Mouse (Mus musculus) heart, embryonic 10.5 days (tissue): ENCODE data around the gene Stk26. TPM values are rescaled to one million over a fixed set of nuclear protein-coding genes. Genes with fewer than 3 reads are reported as not detected.
A peak's percentile ranks its signal among the peaks of the same experiment; 100 is the strongest.

ENCODE experiments used
- DNase-seq: peaks from one replicate; pipeline ENCODE4 v3.0.0-alpha.2; 2017; ENCODE audit warnings: low spot score
- H3K27ac ChIP-seq: fragments of 300-500 bp; sonication (generic); 2 replicates; pipeline ENCODE4 v1.5.1; 2016; ENCODE audit warnings: mild to moderate bottlenecking
- H3K27me3 ChIP-seq: fragments of 300-500 bp; sonication (generic); 2 replicates; pipeline ENCODE4 v1.6.1; 2016; ENCODE audit warnings: mild to moderate bottlenecking; ENCODE audit not compliant: poor library complexity, insufficient read depth, severe bottlenecking
- H3K36me3 ChIP-seq: fragments of 300-500 bp; sonication (generic); 2 replicates; pipeline ENCODE4 v1.6.1; 2016; ENCODE audit warnings: mild to moderate bottlenecking, moderate library complexity
- H3K4me1 ChIP-seq: fragments of 300-500 bp; sonication (generic); 2 replicates; pipeline ENCODE4 v1.6.1; 2016; ENCODE audit warnings: mild to moderate bottlenecking
- H3K4me3 ChIP-seq: fragments of 300-500 bp; sonication (generic); 2 replicates; pipeline ENCODE4 v1.5.1; 2016; ENCODE audit warnings: mild to moderate bottlenecking, moderate library complexity
- H3K9me3 ChIP-seq: fragments of 300-500 bp; sonication (generic); 2 replicates; pipeline ENCODE4 v1.6.1; 2016; ENCODE audit warnings: mild to moderate bottlenecking, moderate library complexity
- WGBS: fragments of 180-500 bp; shearing (Covaris S2); methylation state at CpG from one replicate; pipeline ENCODE4 v1.1.7; 2016; 5-methylcytosine and 5-hydroxymethylcytosine counted together
- polyA plus RNA-seq: library from polyadenylated mRNA; unstranded; fragments of >200 nt; fragmentation: Nextera tagmentation; extraction: Ambion mirVana; gene quantifications from 2 replicates; pipeline ENCODE4 v1.2.1, GENCODE M21; 2016

Stk26 gene
- 12.8 and 16.9 TPM in 2 replicates for polyA plus RNA-seq

GRCm38 (mm10) chrX:50840847-50841560, at the start of gene Stk26:
Gene Stk26 (plus strand): TSS chrX:50841047.
- H3K36me3 ChIP-seq, result no peaks in the 10 kb centered on the region
- no peaks in the 10 kb centered on the region for H3K4me1 ChIP-seq
- peaks cover 10% of the 10 kb centered on the region; the same call in 1 of the 2 replicates for H3K27me3 ChIP-seq
- peak; percentile 79 for DNase-seq
- WGBS, result 21% methylated on average over 31 of the region's 31 CpGs
- peak within 1 kb of the TSS; percentile 65 for H3K4me3 ChIP-seq
- no peaks in the 10 kb centered on the region for H3K9me3 ChIP-seq
- peak within 1 kb of the TSS; percentile 74 for H3K27ac ChIP-seq

GRCm38 (mm10) chrX:50793005-50793680, 47.7 kb upstream of the Stk26 start:
- H3K36me3 ChIP-seq, result no peaks in the 10 kb centered on the region
- 57% methylated on average over 4 of the region's 4 CpGs for WGBS
- H3K27ac ChIP-seq, result no peak overlapping the region
- H3K4me1 ChIP-seq, result no peaks in the 10 kb centered on the region; the same call in 1 of the 2 replicates
- peaks cover 10% of the 10 kb centered on the region; the same call in 1 of the 2 replicates for H3K27me3 ChIP-seq
- H3K9me3 ChIP-seq, result no peaks in the 10 kb centered on the region
- DNase-seq, result no peak
- no peak overlapping the region for H3K4me3 ChIP-seq

DNA sequence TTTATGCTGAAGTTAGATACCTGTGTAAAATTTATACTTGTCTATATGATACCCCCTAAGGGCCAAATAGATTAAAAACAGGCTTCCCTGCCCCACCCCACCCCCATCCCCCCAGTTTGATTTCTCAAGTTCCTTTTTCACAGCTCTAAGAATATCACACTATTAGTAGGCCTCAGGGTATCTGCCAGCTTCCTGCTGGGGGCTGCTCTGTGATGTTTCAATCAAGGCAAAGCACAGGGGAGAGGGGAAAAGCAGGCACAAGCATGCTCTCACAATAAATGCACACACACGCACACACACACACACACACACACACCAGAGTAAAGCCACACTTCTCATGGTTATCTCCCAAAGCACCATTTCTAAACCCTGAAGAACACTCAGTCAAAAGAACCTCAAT, 43.0 kb upstream of the Stk26 start:
- Histone ChIP-seq H3K4me3 (no peak overlapping the region), H3K9me3 (no peaks in the 10 kb centered on the region), H3K36me3 (no peaks in the 10 kb centered on the region), H3K4me1 (no peaks in the 10 kb centered on the region; the same call in 1 of the 2 replicates), H3K27me3 (peaks cover 10% of the 10 kb centered on the region; the same call in 1 of the 2 replicates), H3K27ac (no peak overlapping the region)
- no peak for DNase-seq
- 77% methylated on average over 1 of the region's 1 CpGs for WGBS

DNA sequence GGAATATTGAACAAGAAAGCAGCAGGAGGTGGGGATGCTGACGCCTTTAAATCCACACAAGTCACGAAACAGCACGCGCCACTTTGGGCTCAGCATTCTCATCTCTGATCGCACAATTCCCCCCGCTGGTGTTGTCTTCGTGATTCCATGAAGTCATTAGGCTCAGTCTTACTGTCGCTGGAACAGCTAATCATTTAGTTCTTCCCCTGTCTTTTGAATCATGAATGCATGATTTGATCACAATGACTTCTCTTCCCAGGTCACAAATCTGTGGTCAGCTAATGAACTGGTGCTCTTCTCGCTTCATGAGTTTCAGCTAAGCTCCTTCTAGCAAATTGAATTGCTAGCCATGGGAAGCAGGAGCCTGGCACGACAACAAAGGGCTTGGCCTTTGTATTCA, 42.3 kb upstream of the Stk26 start:
- H3K36me3 ChIP-seq, result no peaks in the 10 kb centered on the region
- H3K27me3 ChIP-seq, result peaks cover 3% of the 10 kb centered on the region; the same call in 1 of the 2 replicates
- H3K27ac ChIP-seq, result no peak overlapping the region
- no peaks in the 10 kb centered on the region for H3K9me3 ChIP-seq
- H3K4me1 ChIP-seq, result no peaks in the 10 kb centered on the region; the same call in 1 of the 2 replicates
- WGBS, result 75% methylated on average over 10 of the region's 10 CpGs
- H3K4me3 ChIP-seq, result no peak overlapping the region
- no peak for DNase-seq

- H3K36me3 ChIP-seq, result no peaks in the 10 kb centered on the region
- no peak overlapping the region for H3K27ac ChIP-seq
- no peaks in the 10 kb centered on the region for H3K9me3 ChIP-seq
- no peak for DNase-seq
- H3K4me1 ChIP-seq, result no peaks in the 10 kb centered on the region; the same call in 1 of the 2 replicates
- 57% methylated on average over 8 of the region's 8 CpGs for WGBS
- H3K4me3 ChIP-seq, result no peak overlapping the region
- H3K27me3 ChIP-seq, result no peaks in the 10 kb centered on the region; the same call in 1 of the 2 replicates
Observed at GRCm38 (mm10) chrX:50799656-50800188, 41.1 kb upstream of the Stk26 start.

DNA sequence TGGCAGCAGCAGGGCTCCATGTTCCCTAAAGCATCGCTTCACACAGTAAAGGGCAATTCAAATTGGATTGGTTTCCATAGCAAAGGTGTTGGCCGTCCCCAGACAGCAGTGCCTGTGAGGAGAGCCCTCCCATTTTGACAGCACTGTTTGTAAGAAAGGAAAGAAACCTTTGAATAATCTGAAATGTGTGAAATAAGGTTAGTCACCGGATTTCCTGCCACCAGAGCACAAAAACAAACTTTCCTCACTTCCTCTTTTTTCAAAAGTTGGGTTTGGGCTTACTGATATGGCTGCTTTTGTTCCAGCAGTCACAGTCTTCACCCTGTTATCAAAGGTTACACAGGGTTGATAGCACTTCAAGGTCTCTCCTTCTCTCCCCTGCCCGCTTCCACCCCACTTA, 35.2 kb upstream of the Stk26 start:
- WGBS, result 36% methylated on average over 4 of the region's 4 CpGs
- DNase-seq, result no peak
- Histone ChIP-seq H3K36me3 (no peaks in the 10 kb centered on the region), H3K27ac (no peak overlapping the region), H3K9me3 (no peaks in the 10 kb centered on the region), H3K4me3 (no peak overlapping the region), H3K27me3 (no peaks in the 10 kb centered on the region), H3K4me1 (no peaks in the 10 kb centered on the region)

DNA sequence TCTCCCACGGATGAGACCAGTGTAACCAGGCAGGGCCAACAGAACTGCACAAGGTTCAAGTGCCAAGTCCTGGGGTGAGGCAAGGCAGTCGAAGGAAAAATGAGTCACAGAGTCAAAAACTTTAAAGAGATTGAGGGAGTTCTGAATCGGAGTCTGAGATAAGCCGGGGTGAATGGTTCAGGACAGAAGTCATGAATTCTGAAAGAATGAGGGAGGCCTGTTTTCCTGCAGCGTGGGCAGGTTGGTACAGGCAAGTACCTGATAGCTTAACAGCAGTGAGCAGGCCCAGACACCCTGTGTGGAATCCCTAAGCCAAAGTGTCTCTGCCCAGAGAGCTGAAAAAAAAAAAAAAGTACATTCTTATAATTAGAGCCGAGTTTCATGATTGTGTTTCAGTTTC, 17.0 kb upstream of the Stk26 start:
- H3K36me3 ChIP-seq, result no peaks in the 10 kb centered on the region
- H3K4me3 ChIP-seq, result no peak overlapping the region
- WGBS, result 50% methylated on average over 6 of the region's 6 CpGs
- H3K27ac ChIP-seq, result no peak overlapping the region
- H3K27me3 ChIP-seq, result no peaks in the 10 kb centered on the region; the same call in 1 of the 2 replicates
- peak; percentile 74 for DNase-seq
- H3K9me3 ChIP-seq, result no peaks in the 10 kb centered on the region
- no peaks in the 10 kb centered on the region for H3K4me1 ChIP-seq

DNA sequence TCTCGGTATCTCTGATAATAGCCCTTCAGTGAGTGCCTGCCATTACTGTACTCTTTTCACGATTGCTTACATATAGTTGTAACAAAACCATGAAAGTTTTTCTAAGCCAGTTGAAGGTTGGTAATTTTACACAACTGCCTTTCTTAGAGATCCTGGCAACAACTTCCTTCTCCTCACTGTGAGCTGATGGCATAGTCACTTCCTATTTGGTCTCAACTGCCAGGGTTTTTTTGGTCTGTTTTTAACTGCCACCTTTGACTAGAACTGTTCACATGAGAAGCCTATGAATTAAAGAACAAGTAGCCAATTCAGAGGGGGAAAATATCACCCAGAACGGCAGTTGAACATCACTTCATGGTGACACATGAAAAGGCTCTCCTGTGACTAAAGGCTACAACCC, 5.3 kb upstream of the Stk26 start:
- no peak for DNase-seq
- H3K36me3 ChIP-seq, result no peaks in the 10 kb centered on the region
- no peaks in the 10 kb centered on the region for H3K9me3 ChIP-seq
- no peak overlapping the region for H3K27ac ChIP-seq
- WGBS, result 83% methylated on average over 3 of the region's 3 CpGs
- no peaks in the 10 kb centered on the region for H3K4me1 ChIP-seq
- no peaks in the 10 kb centered on the region for H3K27me3 ChIP-seq
- H3K4me3 ChIP-seq, result no peak overlapping the region

DNA sequence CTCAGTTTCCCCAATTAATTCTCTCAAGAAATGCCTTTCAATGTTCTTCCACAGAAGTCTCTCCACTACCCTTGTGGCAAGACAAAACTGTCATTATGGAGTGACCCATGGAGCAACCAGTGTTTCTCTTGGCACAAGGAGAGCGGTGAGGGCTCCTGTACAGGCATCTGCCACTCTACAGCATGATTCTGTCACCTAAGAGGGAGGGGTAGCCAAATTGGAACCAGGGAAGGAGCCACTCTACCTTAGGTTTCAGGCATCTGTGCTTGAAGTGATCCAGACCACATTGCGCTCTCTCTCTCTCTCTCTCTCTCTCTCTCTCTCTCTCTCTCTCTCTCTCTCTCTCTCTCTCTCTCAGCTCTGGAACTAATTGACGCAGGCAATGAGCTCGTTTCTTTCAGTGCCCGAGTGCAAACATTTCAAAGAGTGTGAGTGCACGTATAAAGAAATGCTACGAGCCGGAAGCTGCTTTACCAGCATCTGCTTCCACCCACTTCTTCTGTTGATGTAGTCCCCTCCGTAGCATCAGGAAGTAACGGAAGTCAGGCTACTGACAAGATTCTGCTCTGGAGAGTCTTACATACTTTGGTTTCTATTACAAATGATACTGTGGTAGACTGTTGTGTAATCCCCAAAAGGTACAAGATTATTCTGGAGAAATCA, 4.7 kb upstream of the Stk26 start:
- Histone ChIP-seq H3K27ac (no peak overlapping the region), H3K4me3 (no peak overlapping the region), H3K27me3 (peaks cover 2% of the 10 kb centered on the region; the same call in 1 of the 2 replicates), H3K4me1 (no peaks in the 10 kb centered on the region), H3K36me3 (no peaks in the 10 kb centered on the region), H3K9me3 (no peaks in the 10 kb centered on the region)
- no peak for DNase-seq
- WGBS, result 63% methylated on average over 9 of the region's 10 CpGs

DNA sequence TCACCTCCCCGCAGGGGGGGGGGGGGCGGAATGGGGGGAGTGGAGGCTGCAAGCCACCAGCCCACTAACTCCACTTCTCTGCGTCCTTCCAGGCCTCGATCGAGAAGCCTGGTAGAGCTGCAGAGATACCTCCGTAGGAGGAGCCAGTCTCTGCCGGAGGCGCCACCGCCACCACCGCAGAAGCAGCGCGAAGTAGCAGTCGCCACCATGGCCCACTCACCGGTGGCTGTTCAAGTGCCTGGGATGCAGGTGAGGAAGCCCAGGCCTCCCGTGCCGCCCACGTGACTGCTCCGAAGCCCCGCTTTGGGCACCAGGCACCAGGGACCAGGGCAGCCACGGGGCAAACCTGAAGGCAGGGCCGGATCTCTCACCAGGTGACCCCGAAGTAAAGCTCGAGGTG, 740 bp downstream of the Stk26 start:
- 11% methylated on average over 21 of the region's 23 CpGs for WGBS

GRCm38 (mm10) chrX:50842046-50842445, 1.2 kb downstream of the Stk26 start:
- WGBS, result 39% methylated on average over 9 of the region's 9 CpGs
- H3K27ac ChIP-seq, result peak overlapping the region; percentile 74

More for the DNA sequence above, 740 bp downstream of the Stk26 start:
- no peaks in the 10 kb centered on the region for H3K9me3 ChIP-seq
- DNase-seq, result no peak
- H3K4me3 ChIP-seq, result peak overlapping the region; percentile 65
- no peaks in the 10 kb centered on the region for H3K4me1 ChIP-seq
- no peaks in the 10 kb centered on the region for H3K36me3 ChIP-seq
- peak overlapping the region; percentile 74 for H3K27ac ChIP-seq
- peaks cover 10% of the 10 kb centered on the region; the same call in 1 of the 2 replicates for H3K27me3 ChIP-seq

GRCm38 (mm10) chrX:50850428-50851184, 9.8 kb downstream of the Stk26 start:
- no peaks in the 10 kb centered on the region for H3K9me3 ChIP-seq
- WGBS, result 69% methylated on average over 6 of the region's 6 CpGs
- H3K27ac ChIP-seq, result no peak overlapping the region
- H3K27me3 ChIP-seq, result no peaks in the 10 kb centered on the region
- H3K36me3 ChIP-seq, result no peaks in the 10 kb centered on the region
- H3K4me1 ChIP-seq, result no peaks in the 10 kb centered on the region
- H3K4me3 ChIP-seq, result no peak overlapping the region
- DNase-seq, result no peak

More at GRCm38 (mm10) chrX:50842046-50842445, 1.2 kb downstream of the Stk26 start:
- Histone ChIP-seq H3K9me3 (no peaks in the 10 kb centered on the region), H3K27me3 (peaks cover 10% of the 10 kb centered on the region; the same call in 1 of the 2 replicates), H3K4me1 (no peaks in the 10 kb centered on the region), H3K36me3 (no peaks in the 10 kb centered on the region), H3K4me3 (peak overlapping the region; percentile 65)
- DNase-seq, result no peak
